Mouse (Mus musculus) E14TG2a.4 (cell line): ENCODE data around the gene Radil.

Experiments
- CTCF ChIP-seq: conservative IDR thresholded peaks from 2 replicates; pipeline ENCODE4 v1.5.1; 2014; ENCODE audit warnings: low read length
- NANOG ChIP-seq: IDR thresholded peaks from 2 replicates; pipeline ENCODE4 v1.6.1; 2014; ENCODE audit warnings: borderline replicate concordance, low read length, mixed read lengths
- POU5F1 ChIP-seq: IDR thresholded peaks from 2 replicates; pipeline ENCODE4 v1.6.1; 2014; ENCODE audit warnings: low read length, borderline replicate concordance

GRCm38 (mm10) chr5:142590953-142591616 lies 40.2 kb upstream of the Radil start:
- TF ChIP-seq CTCF (no peak), POU5F1 (no peak), NANOG (no peak)
